Mouse (Mus musculus) central nervous system, embryonic 11.5 days (tissue): ENCODE measurements around the gene Fam205a3. TPM values are rescaled to one million over a fixed set of nuclear protein-coding genes. Genes with fewer than 3 reads are reported as not detected.

ENCODE experiments used
- polyA plus RNA-seq: library from polyadenylated mRNA; depleted of rRNA; stranded (reverse); fragments of >200 nt; gene quantifications from 2 replicates; pipeline ENCODE4 v1.2.3, GENCODE M21; 2012; rRNA removed

Gene Fam205a3
- 0.08 TPM in 1 of 2 replicates, not detected in the other for polyA plus RNA-seq

DNA sequence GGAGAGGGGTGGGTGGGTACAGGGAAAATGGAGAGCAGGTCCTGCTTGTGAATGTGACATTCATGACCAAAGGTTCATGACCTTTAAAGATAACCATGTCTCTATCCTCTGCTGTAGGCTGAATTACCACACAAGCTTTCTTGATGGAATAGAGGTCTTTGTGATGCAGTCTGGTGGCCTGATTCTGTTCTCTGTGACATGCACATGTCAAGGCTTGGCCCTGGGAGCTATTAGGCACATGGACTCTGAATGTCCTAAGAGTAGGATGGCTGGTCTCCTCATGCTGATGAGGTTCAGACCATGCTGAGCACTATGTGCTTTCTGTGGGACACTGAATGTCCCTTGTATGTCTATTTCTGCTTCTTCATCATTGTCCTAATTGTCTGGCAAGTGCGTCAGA is at the start of gene Fam205a3:
Fam205a3 (plus strand) TSS at position 301 of the 400 bp plus-strand sequence.

GRCm38 (mm10) chr4:42293967-42294366 is 24.2 kb upstream of the Fam205a3 start, which contains the start of gene Gm21953:
TSS of gene Gm21953 (plus strand) at chr4:42294267.

Other genes with a start within 250 kb of the Fam205a3 start
- not detected in 2 replicates for gene Gm3893, start 227.1 kb upstream of the Fam205a3 start, polyA plus RNA-seq
- 0.19 TPM in 1 of 2 replicates, not detected in the other for gene Gm13304, start 203.5 kb upstream of the Fam205a3 start, polyA plus RNA-seq
- gene Gm13306, start 164.9 kb upstream of the Fam205a3 start, polyA plus RNA-seq: not detected in 2 replicates
- 0.24 and 0.52 TPM in 2 replicates for gene Gm13305, start 149.7 kb upstream of the Fam205a3 start, polyA plus RNA-seq
- not detected in 2 replicates for gene Gm10600, start 77.7 kb upstream of the Fam205a3 start, polyA plus RNA-seq
- gene Ccl21b, start 62.6 kb upstream of the Fam205a3 start, polyA plus RNA-seq: not detected in 2 replicates
- gene Gm21953, start 24.1 kb upstream of the Fam205a3 start, polyA plus RNA-seq: not detected in 2 replicates
- gene Gm21586, start 121.0 kb downstream of the Fam205a3 start, polyA plus RNA-seq: not detected in 2 replicates
- 0.07 and 0.27 TPM in 2 replicates for gene Gm2163, start 148.4 kb downstream of the Fam205a3 start, polyA plus RNA-seq
- gene Fam205a2, start 209.8 kb downstream of the Fam205a3 start, polyA plus RNA-seq: 0.08 TPM in 1 of 2 replicates, not detected in the other